Mouse (Mus musculus) right cerebral cortex, postnatal 10 days (tissue): ENCODE data around the gene Zfp777.

ENCODE experiments used
- DNase-seq, 2 experiments: peaks; one replicate each; pipeline ENCODE4 v3.0.0; 2021; ENCODE audit warnings: low spot score in 2 of 2

The Zfp777 gene

DNA sequence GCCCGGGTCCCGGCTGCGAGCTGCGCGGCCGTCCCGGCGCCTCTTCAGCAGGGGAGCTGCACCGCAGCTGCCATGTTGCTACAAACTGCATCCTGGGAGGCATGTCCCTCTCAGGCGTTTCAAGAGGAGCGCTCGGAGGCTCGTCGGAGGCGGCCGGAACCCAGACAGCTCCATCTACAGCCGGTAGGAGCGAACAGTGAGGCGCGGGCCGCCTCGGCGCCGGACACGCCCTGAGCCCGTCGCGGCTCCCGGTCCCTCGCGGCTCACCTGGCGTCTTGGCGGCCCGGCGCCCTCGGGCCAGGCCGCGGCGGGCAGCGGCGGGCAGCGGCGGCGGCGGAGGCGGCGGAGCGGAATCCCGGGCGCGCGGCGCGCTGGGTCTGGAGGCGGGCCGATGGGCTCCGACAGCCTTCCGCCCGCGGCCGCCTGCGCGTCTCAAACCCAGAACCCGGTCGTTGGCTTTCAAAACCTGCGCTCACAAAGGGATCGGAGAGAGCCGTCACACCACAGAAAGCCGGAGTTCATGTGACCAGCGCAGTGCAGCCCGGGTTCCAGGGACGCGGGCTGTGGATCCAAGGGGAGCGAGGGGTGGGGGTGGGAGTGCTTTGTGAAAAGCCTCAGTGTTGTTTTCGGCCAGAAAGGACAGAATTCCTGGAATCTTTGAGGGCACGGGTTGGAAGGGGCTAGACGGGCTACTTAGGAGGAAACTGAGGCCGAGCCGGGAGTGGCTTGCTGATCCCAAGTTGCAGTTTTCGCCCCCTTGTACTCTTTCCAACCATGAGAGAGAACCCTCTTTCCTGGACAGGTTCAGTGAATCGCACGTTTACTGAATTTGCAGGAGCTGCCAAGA, at the start of gene Zfp777:
Gene Zfp777 (minus strand): TSS at position 486 of the 847 bp plus-strand sequence.
- DNase-seq = peak; percentile 89 to 92

DNA sequence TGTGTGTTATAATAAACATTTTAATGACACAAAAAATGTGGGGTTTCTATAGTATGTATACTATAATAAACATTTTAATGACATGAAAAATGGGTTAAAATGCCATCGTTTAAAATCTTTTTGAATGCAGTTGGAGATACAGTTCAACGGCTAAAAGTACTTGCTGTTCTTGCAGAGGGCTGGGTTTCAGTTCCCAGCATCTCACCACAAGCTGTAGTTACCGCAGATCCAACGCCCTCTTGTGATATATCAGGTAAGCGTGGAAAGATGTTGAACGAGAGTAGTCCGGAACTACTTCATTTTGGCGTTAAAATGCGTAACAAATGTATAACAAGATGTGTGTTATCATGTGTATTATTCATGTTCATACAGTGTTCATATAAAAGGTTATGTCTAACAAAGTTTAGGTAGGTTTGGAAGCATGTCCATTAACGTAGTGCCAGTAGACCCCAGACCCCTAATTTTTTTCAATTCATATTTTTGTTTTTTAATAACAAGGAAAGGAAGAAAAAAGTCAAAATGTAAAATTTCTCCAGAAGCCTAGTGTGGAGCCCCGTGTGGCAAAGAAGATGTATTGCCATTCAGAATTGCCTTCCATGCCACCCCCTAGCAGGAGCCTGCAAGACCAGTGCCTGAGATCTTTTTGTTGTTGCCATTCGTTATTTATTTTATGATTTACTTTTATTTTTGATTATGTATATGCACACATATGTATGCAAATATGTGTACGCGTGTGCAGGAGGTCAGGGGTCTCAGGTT, 38.4 kb upstream of the Zfp777 start:
- DNase-seq = no peak

DNA sequence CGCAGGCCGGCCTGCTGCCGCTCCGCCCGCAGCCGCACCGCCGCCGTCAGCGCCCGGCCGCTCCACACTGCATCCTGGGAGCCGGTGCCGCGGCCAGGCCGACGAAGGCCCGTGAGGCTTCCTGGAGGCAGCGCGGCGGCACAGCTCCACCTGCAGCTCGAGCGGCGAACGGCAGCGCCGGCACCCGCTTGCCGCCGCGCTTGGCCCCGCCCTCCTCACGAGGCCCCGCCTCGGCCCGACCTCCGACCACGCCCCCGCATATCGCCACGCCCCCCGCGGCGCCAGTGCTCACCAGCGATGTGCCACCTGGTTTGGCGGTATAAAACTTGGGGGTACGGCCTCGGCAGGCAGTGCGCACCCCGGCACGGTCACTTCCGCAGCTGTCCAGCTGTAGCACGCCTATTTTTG, 37.8 kb upstream of the Zfp777 start, which contains the start of gene Zfp746:
Gene Zfp746 (minus strand): TSS at position 123 of the 408 bp plus-strand sequence.
- DNase-seq = peak; percentile 93 to 95

GRCm38 (mm10) chr6:48085521-48086404, 37.1 kb upstream of the Zfp777 start:
- peak; percentile 72 to 78 for DNase-seq

DNA sequence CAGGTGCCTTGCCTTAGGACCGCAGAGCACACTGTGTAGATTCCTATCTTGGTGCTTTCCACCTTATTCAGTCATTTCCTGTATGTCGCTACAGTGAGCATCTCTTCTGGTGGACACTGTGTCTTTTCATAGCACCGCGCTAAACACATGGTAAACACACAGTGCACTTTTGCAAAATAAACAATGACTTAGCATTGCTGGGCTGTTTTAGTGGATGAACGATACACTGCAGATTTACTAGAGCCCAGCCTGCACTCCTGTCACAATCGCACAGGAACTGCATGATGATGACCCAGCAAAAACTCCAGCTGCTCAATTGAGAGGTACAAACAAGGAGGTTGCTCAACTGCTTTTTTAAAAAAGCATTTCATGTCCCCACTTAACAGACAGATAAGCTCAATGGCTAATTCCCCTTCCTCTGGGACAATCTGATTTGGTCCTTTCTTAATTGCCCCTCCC, 35.1 kb upstream of the Zfp777 start:
- DNase-seq = no peak

DNA sequence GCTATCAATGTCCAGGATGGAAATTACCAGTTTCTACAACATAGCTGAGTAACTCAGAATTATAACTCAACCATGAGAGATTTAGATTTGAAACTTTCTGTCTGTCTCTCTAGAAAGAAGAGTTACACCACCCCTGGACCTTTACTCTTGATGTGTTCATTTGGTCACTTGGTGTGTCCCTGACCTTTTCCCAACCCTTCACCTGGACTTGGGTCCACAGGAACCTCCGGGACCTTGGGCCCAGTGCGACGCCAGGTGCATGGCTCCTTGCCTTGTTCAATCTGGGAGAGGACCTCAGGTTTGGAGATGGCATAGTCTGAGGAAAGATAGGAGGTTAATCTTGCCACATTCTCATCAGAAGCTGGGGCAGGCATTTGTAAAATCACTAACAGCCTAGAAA, 33.2 kb upstream of the Zfp777 start:
- DNase-seq = no peak

DNA sequence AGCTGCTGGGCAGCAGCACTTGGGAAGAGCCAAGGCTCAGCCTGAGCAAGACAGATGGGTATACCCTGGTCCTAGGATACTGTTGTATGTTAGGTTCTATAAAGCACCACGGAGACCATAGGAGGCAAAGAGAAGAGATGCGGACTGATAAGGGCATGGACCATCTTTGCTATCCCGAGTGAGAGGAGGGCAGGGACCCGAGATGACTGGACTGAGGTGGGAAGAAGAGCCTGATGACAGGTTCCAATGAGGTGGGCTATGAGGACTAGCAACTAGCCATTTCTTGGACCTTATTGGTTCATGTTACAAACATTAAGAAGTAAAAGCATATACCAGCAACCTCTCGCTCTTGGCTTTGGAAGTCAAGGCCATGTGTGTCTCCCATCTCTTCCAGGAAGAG, 32.3 kb upstream of the Zfp777 start:
- DNase-seq = no peak

DNA sequence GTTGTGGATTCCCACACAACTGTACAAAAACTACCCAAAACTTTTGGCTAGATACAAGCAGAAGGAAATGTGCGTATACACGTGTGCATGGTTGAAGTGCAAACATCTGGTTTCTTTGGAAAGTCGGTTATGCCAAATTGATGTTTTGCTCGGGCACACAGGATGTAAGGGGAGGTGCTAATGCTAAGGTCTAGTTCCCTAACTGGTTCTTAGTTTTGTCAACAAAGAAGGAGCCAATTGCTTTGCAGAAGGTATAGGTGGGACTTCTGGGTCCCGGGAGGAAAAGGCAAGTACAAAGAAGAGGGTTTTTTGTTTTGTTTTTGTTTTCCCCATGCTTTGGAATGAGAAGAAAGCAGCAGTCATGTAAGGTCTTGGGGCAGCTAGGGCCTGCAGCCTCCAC, 24.6 kb upstream of the Zfp777 start:
- DNase-seq = no peak

- DNase-seq = no peak
These were observed 18.8 kb upstream of the Zfp777 start for GRCm38 (mm10) chr6:48067492-48067891.

DNA sequence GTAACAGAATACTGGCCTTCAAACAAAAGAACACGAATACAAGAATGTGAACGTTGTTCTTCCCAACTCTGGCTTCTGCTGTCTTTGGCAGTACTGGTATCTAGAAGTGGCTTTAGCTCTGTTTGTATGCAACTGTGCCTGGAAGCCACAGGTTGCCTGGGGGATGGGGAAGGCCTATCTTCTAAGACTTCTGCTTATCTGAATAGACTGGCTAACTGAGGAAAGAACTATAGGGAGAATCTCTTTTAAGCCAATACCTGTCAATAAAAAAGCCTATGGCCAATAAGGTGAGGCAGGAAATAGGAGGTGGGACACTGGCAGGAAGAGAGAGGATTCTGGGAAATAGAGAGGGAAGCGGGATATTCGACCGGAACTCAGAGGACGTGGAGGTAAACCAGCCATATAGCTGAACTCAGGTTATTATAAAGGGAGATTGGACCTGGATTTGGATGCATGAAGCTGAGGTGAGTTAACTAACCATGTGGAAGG, 16.9 kb upstream of the Zfp777 start:
- DNase-seq = no peak

- no peak for DNase-seq
These were observed 15.7 kb upstream of the Zfp777 start for GRCm38 (mm10) chr6:48064451-48064850.

GRCm38 (mm10) chr6:48063940-48064339, 15.2 kb upstream of the Zfp777 start:
- DNase-seq = no peak

DNA sequence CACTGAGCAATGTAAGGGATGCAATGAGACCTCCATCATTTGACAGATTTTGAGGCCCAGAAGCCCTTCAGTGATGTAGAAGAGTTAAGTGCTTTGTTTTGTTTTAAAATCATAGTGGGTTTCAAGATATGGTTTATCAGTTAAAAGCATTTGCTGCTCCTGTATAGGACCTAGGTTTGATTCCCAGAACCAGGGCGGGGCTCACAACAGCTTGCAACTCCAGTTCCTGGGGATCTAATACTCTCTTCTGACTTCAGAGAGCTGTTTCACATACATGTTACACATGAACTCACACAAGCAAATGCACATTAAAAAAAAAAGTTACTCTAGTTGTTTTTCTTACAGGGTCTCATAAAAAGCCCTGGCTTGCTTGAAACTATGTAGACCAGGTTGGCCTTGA, 12.2 kb upstream of the Zfp777 start:
- no peak for DNase-seq

GRCm38 (mm10) chr6:48060421-48060820, 11.7 kb upstream of the Zfp777 start:
- no peak for DNase-seq

GRCm38 (mm10) chr6:48052136-48052535, 3.4 kb upstream of the Zfp777 start:
- no peak for DNase-seq

- DNase-seq = no peak
These were observed 3.0 kb upstream of the Zfp777 start for GRCm38 (mm10) chr6:48051666-48052065.

DNA sequence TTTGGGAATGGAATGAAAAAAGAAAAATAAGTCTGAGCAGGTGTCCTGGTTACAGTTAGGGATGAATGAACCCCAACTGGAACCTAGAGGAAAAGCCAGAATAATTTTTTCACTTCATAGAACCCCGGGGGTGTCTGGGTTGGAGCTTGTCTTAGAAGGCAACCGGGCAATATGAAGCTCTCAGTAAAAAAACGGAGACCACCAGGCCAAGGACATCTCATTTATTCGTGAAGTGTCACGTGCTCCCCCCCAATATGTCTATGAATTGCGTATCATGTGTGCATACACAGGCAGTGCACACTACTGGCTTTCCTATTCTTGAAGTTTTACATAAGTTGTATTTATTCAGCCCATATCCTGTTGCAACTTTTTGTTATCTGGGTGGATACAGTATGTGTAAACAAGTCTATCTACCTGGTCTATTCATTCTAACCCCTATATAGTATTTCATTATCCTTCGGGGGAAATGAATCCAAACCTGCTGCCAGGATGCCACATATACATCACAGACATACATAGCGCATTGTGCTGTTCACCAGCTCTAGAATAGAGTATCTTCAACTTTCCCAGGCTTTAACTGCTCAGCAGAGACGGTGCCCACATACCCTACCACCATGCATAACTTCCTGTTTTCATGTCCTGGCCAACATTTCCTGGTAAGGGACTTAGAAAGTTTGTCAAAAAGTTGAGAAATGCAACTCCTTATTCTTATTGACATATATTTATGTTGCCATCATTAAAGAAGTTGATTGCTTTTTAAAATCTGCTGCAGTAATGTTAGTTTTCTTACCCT, 758 bp upstream of the Zfp777 start:
- no peak for DNase-seq

DNA sequence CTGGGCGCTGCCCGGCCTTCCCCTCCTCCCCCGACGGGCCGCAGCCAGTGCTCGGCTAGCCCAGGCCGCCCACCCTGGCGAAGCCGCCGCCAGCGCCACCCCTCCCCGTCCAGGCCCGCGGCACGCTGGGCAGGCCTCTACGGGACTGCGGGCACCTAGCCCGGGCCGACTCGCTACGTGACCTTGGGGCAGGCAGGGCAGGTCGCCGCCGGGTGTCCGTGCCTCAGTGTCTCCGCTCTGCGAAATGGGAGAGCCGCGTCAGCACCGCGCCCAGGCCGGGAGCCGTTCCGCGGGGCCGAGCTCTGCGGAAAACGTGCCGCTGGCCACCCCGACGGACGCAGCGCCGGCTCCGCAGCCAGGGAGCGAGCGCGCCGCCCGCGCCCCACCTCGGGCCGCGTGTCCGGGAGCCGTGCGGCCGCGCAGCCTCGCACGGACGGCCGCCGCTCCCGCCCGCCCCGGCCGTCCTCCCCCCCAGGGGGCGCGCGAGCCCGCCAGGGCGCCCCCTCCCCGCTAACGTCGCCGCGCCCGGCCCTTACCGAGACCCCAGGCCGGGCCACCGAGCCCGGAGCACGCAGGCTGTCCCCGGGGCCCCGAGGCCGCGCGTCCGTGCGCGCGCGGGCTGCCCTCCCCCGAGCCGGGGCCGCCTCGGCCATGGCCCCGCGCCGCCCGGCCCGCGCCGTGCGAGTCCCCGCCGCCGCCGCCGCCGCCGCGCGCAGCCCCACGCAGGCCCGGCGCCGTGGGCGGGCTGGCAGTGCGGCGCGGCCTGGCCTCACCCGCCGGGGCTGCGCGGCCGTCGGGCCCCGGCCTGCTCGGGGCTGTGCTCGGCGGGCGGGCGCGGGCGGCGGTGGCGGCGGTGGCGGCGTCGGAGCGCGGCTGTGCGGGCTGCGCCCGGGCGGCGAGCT, 1.0 kb downstream of the Zfp777 start:
- peak; percentile 43 to 45 for DNase-seq

- no peak for DNase-seq
These were observed 1.6 kb downstream of the Zfp777 start for GRCm38 (mm10) chr6:48047114-48047449.

- DNase-seq = no peak
These were observed 16.1 kb downstream of the Zfp777 start for GRCm38 (mm10) chr6:48032661-48033060.
